Mouse (Mus musculus): ENCODE data around the gene Scaf11.

GRCm38 (mm10) chr15:96448656-96449299 lies 11.9 kb downstream of the Scaf11 start:
- no peak for TF ChIP-seq CTCF (IDR thresholded peaks at IDR 0.05; ENCODE audit: low read depth, low read length)
- no peak for TF ChIP-seq EP300 (IDR thresholded peaks at IDR 0.05; ENCODE audit: insufficient read depth, low read depth, low read length)
- no peak for TF ChIP-seq POLR2A (IDR thresholded peaks at IDR 0.05; ENCODE audit: insufficient read depth, low read length)

All from ES-Bruce4 (cell line).